In the genomic region with DNA sequence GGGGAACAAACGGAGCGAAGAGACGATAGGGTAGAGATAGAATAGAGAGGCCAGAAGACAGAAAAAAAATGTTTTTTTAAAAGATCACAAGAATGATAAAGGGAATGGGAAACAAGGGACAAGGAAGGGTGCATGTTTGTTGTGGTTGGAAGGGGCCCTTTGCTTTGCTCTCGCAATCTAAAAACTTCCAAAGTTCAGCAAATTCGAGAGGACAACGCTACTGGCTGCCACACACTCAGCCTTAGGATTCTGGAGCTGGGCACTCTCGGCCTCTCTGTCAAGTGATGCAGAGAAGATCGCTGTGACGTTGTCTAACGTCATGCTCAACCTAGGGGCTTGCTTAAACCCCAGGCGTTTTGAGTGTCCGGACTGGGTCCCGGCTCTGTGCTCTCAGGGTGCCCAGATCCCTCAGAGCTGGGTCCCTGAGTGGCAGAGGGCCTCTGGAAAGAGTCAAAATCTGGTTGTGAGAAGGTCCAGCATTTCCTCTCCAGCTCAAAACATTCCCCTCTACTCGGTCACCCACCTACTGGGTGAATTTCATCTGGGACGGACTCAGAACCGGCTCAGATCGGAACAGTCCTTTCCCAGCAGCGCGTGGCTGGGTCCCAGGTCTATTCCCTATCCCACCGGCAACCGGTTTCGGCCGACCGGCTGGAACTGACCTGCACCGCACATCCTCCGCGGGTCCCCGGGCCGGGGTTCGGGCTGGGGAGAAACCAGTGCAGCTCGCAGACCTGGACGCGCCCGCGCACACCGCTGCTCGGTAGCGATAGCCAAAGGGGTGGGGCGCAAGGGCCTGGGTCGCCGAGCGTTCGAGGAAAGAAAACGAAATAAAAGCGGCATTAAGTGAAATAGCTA, we compare ENCODE assay signal across 8 mouse cellular contexts. TPM values are rescaled to one million over a fixed set of nuclear protein-coding genes. Genes with fewer than 3 reads are reported as not detected.
DNase-seq lines count a peak whose midpoint lies in the region; ATAC-seq lines count a peak whose summit lies in the region.
"Had no signal": no experiment of that assay in that cellular context is flagged by ENCODE, and none has a peak within 500 bp of the region (broad histone marks: within the 10 kb centered on the region; RNA-seq: fewer than 3 reads in every experiment).

No protein-coding gene starts in this region.

- intact Hi-C loops in left cerebral cortex, postnatal 14 days (cut with DNase I), result no loop called here

- H3K4me3 ChIP-seq in embryonic facial prominence, embryonic 13.5 days, result peak overlapping the region; percentile 38
- peak overlapping the region; percentile 26 for H3K4me3 ChIP-seq in intestine, embryonic 14.5 days (ENCODE audit: low read depth, low read length)
- H3K4me3 ChIP-seq in midbrain, embryonic 13.5 days (replicated peaks), result peak overlapping the region; percentile 35

- ATAC-seq in embryonic facial prominence, embryonic 13.5 days (ENCODE audit: insufficient number of reproducible peaks, insufficient read depth, low FRiP score, low TSS enrichment, low read depth), result no peak
- ATAC-seq in intestine, embryonic 14.5 days (replicated peaks; ENCODE audit: low FRiP score, low TSS enrichment, low read depth), result no peak
- no peak for ATAC-seq in midbrain, embryonic 13.5 days
- ATAC-seq in frontal cortex, adult (ENCODE audit: low TSS enrichment), result no peak

- 0 out of 2 replicates have a peak overlapping the region, but pooled peaks have one; percentile 27 for H3K9ac ChIP-seq in embryonic facial prominence, embryonic 13.5 days
- H3K9ac ChIP-seq in intestine, embryonic 14.5 days (ENCODE audit: low read length), result no peak overlapping the region
- H3K9ac ChIP-seq in midbrain, embryonic 13.5 days (replicated peaks), result 0 out of 2 replicates have a peak overlapping the region, but pooled peaks have one; percentile 23

- H3K27ac ChIP-seq in embryonic facial prominence, embryonic 13.5 days, result no peak overlapping the region
- H3K27ac ChIP-seq in intestine, embryonic 14.5 days (ENCODE audit: low read depth), result no peak overlapping the region
- H3K27ac ChIP-seq in midbrain, embryonic 13.5 days, result no peak overlapping the region

- peak; percentile 52 for DNase-seq in testis, postnatal 10 days (ENCODE audit: low spot score)
- no peak for DNase-seq in testis, postnatal 14 days (ENCODE audit: low spot score)
- peak; percentile 79 for DNase-seq in intestine, embryonic 14.5 days (ENCODE audit: low spot score)
- DNase-seq in left cerebral cortex, postnatal 14 days (ENCODE audit: low spot score in 2 of 2), result no peak

- peaks cover 100% of the 10 kb centered on the region for H3K27me3 ChIP-seq in embryonic facial prominence, embryonic 13.5 days
- peaks cover 100% of the 10 kb centered on the region for H3K27me3 ChIP-seq in intestine, embryonic 14.5 days (replicated peaks; ENCODE audit: control insufficient read depth, insufficient read depth, low read length)
- peaks cover 96% of the 10 kb centered on the region for H3K27me3 ChIP-seq in midbrain, embryonic 13.5 days

- H3K4me2 ChIP-seq in embryonic facial prominence, embryonic 13.5 days, result peak overlapping the region; percentile 66
- peak overlapping the region; percentile 48 for H3K4me2 ChIP-seq in intestine, embryonic 14.5 days (ENCODE audit: low read length)
- peak overlapping the region; percentile 51 for H3K4me2 ChIP-seq in midbrain, embryonic 13.5 days (replicated peaks)

- no peaks in the 10 kb centered on the region for H3K36me3 ChIP-seq in embryonic facial prominence, embryonic 13.5 days
- no peaks in the 10 kb centered on the region for H3K36me3 ChIP-seq in intestine, embryonic 14.5 days (ENCODE audit: control insufficient read depth, insufficient read depth, low read length)
- no peaks in the 10 kb centered on the region for H3K36me3 ChIP-seq in midbrain, embryonic 13.5 days

- WGBS in embryonic facial prominence, embryonic 13.5 days, result under 1% methylated on average over 45 of the region's 45 CpGs
- WGBS in intestine, embryonic 14.5 days, result 1% methylated on average over 45 of the region's 45 CpGs
- under 1% methylated on average over 45 of the region's 45 CpGs for WGBS in midbrain, embryonic 13.5 days

- H3K4me1 ChIP-seq in embryonic facial prominence, embryonic 13.5 days, result peaks cover 46% of the 10 kb centered on the region
- H3K4me1 ChIP-seq in intestine, embryonic 14.5 days (replicated peaks; ENCODE audit: control insufficient read depth, insufficient read depth, low read length), result peaks cover 15% of the 10 kb centered on the region; the same call in 1 of the 2 replicates
- H3K4me1 ChIP-seq in midbrain, embryonic 13.5 days (replicated peaks), result peaks cover 47% of the 10 kb centered on the region

- H3K9me3 ChIP-seq in embryonic facial prominence, embryonic 13.5 days, result peaks cover 10% of the 10 kb centered on the region; the same call in 1 of the 2 replicates
- 0 out of 2 replicates have a peak, but pooled peaks cover 3% of the 10 kb centered on the region for H3K9me3 ChIP-seq in intestine, embryonic 14.5 days (ENCODE audit: control insufficient read depth, low read length)
- peaks cover 12% of the 10 kb centered on the region; the same call in 1 of the 2 replicates for H3K9me3 ChIP-seq in midbrain, embryonic 13.5 days

RNA-seq across cellular contexts. Expression of gene Tlx3, which starts 3.3 kb away (rescaled TPM):
- 1.3 TPM in 1 of 2 replicates, not detected in the other for polyA plus RNA-seq in embryonic facial prominence, embryonic 13.5 days (2015; fragmentation: Nextera tagmentation; extraction: Ambion mirVana)
- polyA plus RNA-seq in intestine, embryonic 14.5 days (2014; fragmentation: Nextera tagmentation; extraction: Ambion mirVana), result 0.15 and 0.19 TPM in 2 replicates
- 1.3 and 1.8 TPM in 2 replicates for polyA plus RNA-seq in midbrain, embryonic 13.5 days (2015; fragmentation: Nextera tagmentation; extraction: Ambion mirVana)
- total RNA-seq in left cerebral cortex, postnatal 14 days (2021), result not detected
- total RNA-seq: liver, adult 2 months had no signal
- polyA plus RNA-seq: liver, adult 2 months had no signal

RNA-seq across cellular contexts. Expression of gene Npm1, which starts 37.1 kb away (rescaled TPM):
- 1,092 and 1,164 TPM in 2 replicates for polyA plus RNA-seq in embryonic facial prominence, embryonic 13.5 days (2015; fragmentation: Nextera tagmentation; extraction: Ambion mirVana)
- 1,263 and 1,282 TPM in 2 replicates for polyA plus RNA-seq in intestine, embryonic 14.5 days (2014; fragmentation: Nextera tagmentation; extraction: Ambion mirVana)
- polyA plus RNA-seq in midbrain, embryonic 13.5 days (2015; fragmentation: Nextera tagmentation; extraction: Ambion mirVana), result 592 and 605 TPM in 2 replicates
- 100 to 1,000 TPM; 157 to 166 TPM for total RNA-seq in left cerebral cortex, postnatal 14 days (2021)

RNA-seq across cellular contexts. Expression of gene Fgf18, which starts 52.9 kb away (rescaled TPM):
- polyA plus RNA-seq in embryonic facial prominence, embryonic 13.5 days (2015; fragmentation: Nextera tagmentation; extraction: Ambion mirVana), result 9.8 and 13.7 TPM in 2 replicates
- 1.5 and 2.1 TPM in 2 replicates for polyA plus RNA-seq in intestine, embryonic 14.5 days (2014; fragmentation: Nextera tagmentation; extraction: Ambion mirVana)
- polyA plus RNA-seq in midbrain, embryonic 13.5 days (2015; fragmentation: Nextera tagmentation; extraction: Ambion mirVana), result 3.5 and 3.6 TPM in 2 replicates
- 1 to 10 TPM; 2.5 to 3.7 TPM for total RNA-seq in left cerebral cortex, postnatal 14 days (2021)
- total RNA-seq: liver, adult 2 months had no signal
- polyA plus RNA-seq: liver, adult 2 months had no signal

Comparison
In these comparisons a context has a peak if more than half of its experiments do, and no peak if none do; other contexts are left out.
1. DNase-seq: peak in testis, postnatal 10 days (single experiment) and intestine, embryonic 14.5 days (single experiment); none in testis, postnatal 14 days (single experiment) and left cerebral cortex, postnatal 14 days (0 of 2).
2. Peak in every context shown above with its lines, with median percentiles within 50 percentile points of each other: H3K4me2 ChIP-seq and H3K4me3 ChIP-seq.